Mouse (Mus musculus) CH12.LX (cell line): ENCODE results near the gene Gm4302.
"Not testable (repeated sequence)": the region's sequence is repeated elsewhere in the genome, so short reads cannot be mapped to it uniquely, and the experiment has no call there.

ENCODE experiments used
- CTCF ChIP-seq, 2 experiments: IDR thresholded peaks in 1 of 2; conservative IDR thresholded peaks in 1 of 2; 2 replicates each; pipeline ENCODE4 v1.5.1; 2011 to 2012; ENCODE audit warnings: low read depth in 2 of 2, low read length in 2 of 2, improper control_type of control experiment in 1 of 2, inconsistent platforms in 1 of 2, mild to moderate bottlenecking in 1 of 2, moderate library complexity in 1 of 2
- EP300 ChIP-seq: IDR thresholded peaks from 2 replicates; pipeline ENCODE4 v1.6.1; 2011; ENCODE audit warnings: low read length, improper control_type of control experiment
- ETS1 ChIP-seq: conservative IDR thresholded peaks from 2 replicates; pipeline ENCODE4 v1.6.1; 2012; ENCODE audit warnings: low read depth, mild to moderate bottlenecking, inconsistent platforms, low read length, improper control_type of control experiment, moderate library complexity
- GABPA ChIP-seq: IDR thresholded peaks from 2 replicates; pipeline ENCODE4 v1.6.1; 2012; ENCODE audit warnings: low read depth, low read length, improper control_type of control experiment, inconsistent platforms; ENCODE audit not compliant: insufficient replicate concordance
- JUND ChIP-seq: conservative IDR thresholded peaks from 2 replicates; pipeline ENCODE4 v1.6.1; 2011; ENCODE audit warnings: low read depth, low read length, improper control_type of control experiment
- MXI1 ChIP-seq: IDR thresholded peaks from 2 replicates; pipeline ENCODE4 v1.6.1; 2011; ENCODE audit warnings: mild to moderate bottlenecking, low read depth, low read length, improper control_type of control experiment
- PAX5 ChIP-seq: IDR thresholded peaks from 2 replicates; pipeline ENCODE4 v1.6.1; 2012; ENCODE audit warnings: low read length, inconsistent platforms, mixed read lengths
- POLR2A ChIP-seq: IDR thresholded peaks from 2 replicates; pipeline ENCODE4 v1.6.1; 2011; ENCODE audit warnings: low read depth, mild to moderate bottlenecking, improper control_type of control experiment, low read length
- POLR2AphosphoS2 ChIP-seq: IDR thresholded peaks from 2 replicates; pipeline ENCODE4 v1.6.1; 2011; ENCODE audit warnings: low read depth, low read length, improper control_type of control experiment
- SIN3A ChIP-seq: IDR thresholded peaks from 2 replicates; pipeline ENCODE4 v1.6.1; 2012; ENCODE audit warnings: low read length, improper control_type of control experiment, inconsistent platforms
- TBP ChIP-seq: conservative IDR thresholded peaks from 2 replicates; pipeline ENCODE4 v1.6.1; 2011; ENCODE audit warnings: low read depth, low read length, improper control_type of control experiment
- USF2 ChIP-seq: conservative IDR thresholded peaks from 2 replicates; pipeline ENCODE4 v1.6.1; 2011; ENCODE audit warnings: low read depth, low read length, improper control_type of control experiment
- ZKSCAN1 ChIP-seq: IDR thresholded peaks from 2 replicates; pipeline ENCODE4 v1.6.1; 2012; ENCODE audit warnings: low read depth, inconsistent platforms, low read length, improper control_type of control experiment, borderline replicate concordance
- ZMIZ1 ChIP-seq: IDR thresholded peaks from 2 replicates; pipeline ENCODE4 v1.6.1; 2012; ENCODE audit warnings: low read depth, mild to moderate bottlenecking, inconsistent platforms, low read length, improper control_type of control experiment

DNA sequence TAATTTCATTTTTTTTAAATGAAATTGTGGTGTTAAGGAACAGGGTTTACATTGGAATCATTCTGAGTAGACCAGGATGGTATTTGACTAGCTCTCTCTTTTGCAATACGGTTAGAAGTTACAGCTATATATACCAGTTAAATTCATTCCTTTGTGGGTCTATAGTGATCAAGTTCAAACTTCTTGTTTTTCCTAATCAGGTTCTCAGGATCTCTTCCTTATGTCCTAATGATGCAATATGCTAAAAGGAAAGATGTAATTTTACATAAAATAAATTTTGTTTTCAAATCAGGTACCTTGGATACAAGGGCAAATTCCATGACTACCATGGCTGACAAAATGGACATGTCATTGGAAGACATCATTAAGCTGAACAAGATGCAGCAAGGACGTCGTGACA lies 5.0 kb downstream of the Gm4302 start, which contains the start of gene Gm4303:
- TF ChIP-seq EP300; POLR2A; MXI1; SIN3A; ZKSCAN1; ZMIZ1; CTCF (conservative IDR thresholded peaks at IDR 0.05 in 1 of 2, IDR thresholded peaks at IDR 0.05 in 1 of 2; ENCODE audit: low read depth in 2 of 2, low read length in 2 of 2); USF2; PAX5; GABPA; POLR2AphosphoS2; TBP; JUND; ETS1: not testable (repeated sequence)
